Mouse (Mus musculus): Measurements from ENCODE around the gene Dda1. TPM values are rescaled to one million over a fixed set of nuclear protein-coding genes. Genes with fewer than 3 reads are reported as not detected.

Gene Dda1
- polyA plus RNA-seq, 1 experiment from 2014 or later: 169 TPM

DNA sequence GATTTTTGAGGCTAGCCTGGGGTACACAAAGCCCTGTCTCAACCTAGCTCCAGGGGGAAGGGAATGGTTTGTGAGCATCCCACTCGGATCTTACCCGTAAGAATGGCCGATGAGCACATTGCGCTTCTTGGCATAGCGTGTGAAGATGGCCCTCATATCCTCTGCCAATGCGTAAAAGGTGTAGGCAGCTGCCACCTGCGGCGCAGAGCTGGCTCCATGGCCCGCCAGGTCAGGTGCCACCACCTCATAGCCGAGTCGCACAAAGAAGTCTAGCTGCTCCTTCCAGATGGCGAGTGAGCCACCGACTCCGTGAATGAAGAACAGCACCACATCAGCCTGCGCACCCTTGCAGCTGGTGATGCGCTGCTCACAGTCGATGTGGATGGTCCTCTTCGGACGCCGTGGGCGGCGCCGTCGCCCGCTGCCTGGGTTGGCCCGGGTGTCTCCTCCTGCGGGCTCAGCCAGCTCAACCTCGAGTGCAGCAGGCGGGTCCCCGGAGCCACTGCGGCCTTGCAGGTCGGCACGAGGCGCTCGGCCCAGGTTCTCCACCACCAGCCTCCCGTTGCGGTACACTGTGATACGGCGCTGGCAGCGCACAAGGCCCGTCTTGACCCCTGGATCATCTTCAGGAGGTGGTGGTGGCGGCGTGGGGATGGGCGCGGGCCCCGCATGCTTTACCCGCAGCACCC, 7.7 kb upstream of the Dda1 start:
- H3K27me3 ChIP-seq (ENCODE audit: insufficient read depth, poor library complexity, severe bottlenecking): peaks cover 17% of the 10 kb centered on the region
- H3K4me3 ChIP-seq: peak overlapping the region; percentile 86
- no peak for DNase-seq (ENCODE audit: low spot score)
- H3K4me1 ChIP-seq (replicated peaks): peaks cover 51% of the 10 kb centered on the region
- peaks cover 57% of the 10 kb centered on the region for H3K36me3 ChIP-seq
- H3K27ac ChIP-seq: peak overlapping the region; percentile 18; the same call in 1 of the 2 replicates
- H3K9me3 ChIP-seq: no peaks in the 10 kb centered on the region
- WGBS: 73% methylated on average over 47 of the region's 47 CpGs

GRCm38 (mm10) chr8:71462191-71462590, 6.8 kb upstream of the Dda1 start:
- DNase-seq (ENCODE audit: low spot score): no peak
- 0 out of 2 replicates have a peak overlapping the region, but pooled peaks have one; percentile 91 for H3K27ac ChIP-seq
- peaks cover 56% of the 10 kb centered on the region for H3K36me3 ChIP-seq
- H3K4me1 ChIP-seq (replicated peaks): peaks cover 45% of the 10 kb centered on the region
- peak overlapping the region; percentile 86 for H3K4me3 ChIP-seq
- H3K27me3 ChIP-seq (ENCODE audit: insufficient read depth, poor library complexity, severe bottlenecking): peaks cover 16% of the 10 kb centered on the region
- no peaks in the 10 kb centered on the region for H3K9me3 ChIP-seq
- WGBS: 73% methylated on average over 4 of the region's 4 CpGs

GRCm38 (mm10) chr8:71462786-71463185, 6.2 kb upstream of the Dda1 start:
- Histone ChIP-seq H3K36me3 (peaks cover 53% of the 10 kb centered on the region), H3K27me3 (ENCODE audit: insufficient read depth, poor library complexity, severe bottlenecking) (peaks cover 16% of the 10 kb centered on the region), H3K4me3 (peak overlapping the region; percentile 86), H3K27ac (peak overlapping the region; percentile 91), H3K9me3 (no peaks in the 10 kb centered on the region), H3K4me1 (replicated peaks) (peaks cover 45% of the 10 kb centered on the region)
- WGBS: 8% methylated on average over 16 of the region's 16 CpGs
- DNase-seq (ENCODE audit: low spot score): peak; percentile 59

GRCm38 (mm10) chr8:71463188-71464033, 5.6 kb upstream of the Dda1 start, which contains the start of gene Abhd8:
Abhd8 (minus strand) TSS chr8:71463655.
- Histone ChIP-seq H3K4me3 (peak within 1 kb of the TSS; percentile 86), H3K4me1 (replicated peaks) (peaks cover 47% of the 10 kb centered on the region), H3K27ac (peak within 1 kb of the TSS; percentile 91), H3K27me3 (ENCODE audit: insufficient read depth, poor library complexity, severe bottlenecking) (peaks cover 16% of the 10 kb centered on the region), H3K9me3 (no peaks in the 10 kb centered on the region), H3K36me3 (peaks cover 47% of the 10 kb centered on the region)
- DNase-seq (ENCODE audit: low spot score): peak; percentile 97
- under 1% methylated on average over 55 of the region's 55 CpGs for WGBS

DNA sequence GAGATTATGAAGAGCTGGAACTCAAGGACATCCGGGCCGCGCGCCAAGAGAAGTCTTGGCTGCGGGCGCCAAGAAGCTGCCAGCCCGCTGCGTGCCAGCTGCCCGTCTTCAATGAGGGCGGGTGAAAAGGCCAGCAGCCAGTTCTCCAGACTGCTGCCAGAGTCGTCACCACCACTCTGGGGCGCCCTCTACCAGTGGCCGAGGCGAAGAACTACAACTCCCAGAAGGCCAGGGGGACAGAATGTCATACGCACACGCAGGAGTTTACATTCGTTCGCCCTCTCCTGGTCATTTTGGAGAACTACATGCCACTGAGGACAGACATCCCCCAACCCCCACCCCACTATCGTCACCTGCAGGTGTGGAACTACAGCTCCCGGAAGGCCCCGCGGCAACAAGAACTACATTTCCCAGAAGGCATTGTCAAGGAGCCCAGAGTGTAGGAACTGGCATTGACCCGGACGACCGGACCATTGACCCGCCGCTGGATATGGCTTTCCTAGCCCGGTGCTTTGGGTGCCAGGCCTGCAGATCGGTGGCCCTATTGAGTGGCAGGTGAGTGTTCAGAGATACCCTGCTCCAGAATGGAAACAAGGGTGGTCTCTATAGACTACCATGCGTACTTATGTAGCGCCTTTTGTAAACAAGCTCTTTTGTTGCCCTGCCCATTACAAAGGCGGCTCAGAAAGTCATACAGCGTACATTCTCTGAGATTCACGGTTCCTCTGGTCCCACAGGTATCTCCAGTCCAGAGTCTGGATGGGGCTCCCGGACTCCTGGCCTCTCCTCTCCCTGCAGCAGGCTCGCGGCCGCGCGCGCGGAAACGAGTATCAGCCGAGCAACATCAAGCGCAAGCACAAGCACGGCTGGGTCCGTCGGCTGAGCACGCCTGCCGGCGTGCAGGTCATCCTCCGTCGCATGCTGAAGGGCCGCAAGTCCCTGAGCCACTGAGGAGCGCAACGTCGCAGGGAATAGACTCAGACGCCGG, 4.2 kb upstream of the Dda1 start, which contains the start of gene Mrpl34:
Gene Mrpl34 (plus strand): TSS at position 447 of the 988 bp plus-strand sequence.
- Histone ChIP-seq H3K4me1 (replicated peaks) (peaks cover 55% of the 10 kb centered on the region), H3K4me3 (peak within 1 kb of the TSS; percentile 86), H3K27ac (peak within 1 kb of the TSS; percentile 91), H3K27me3 (ENCODE audit: insufficient read depth, poor library complexity, severe bottlenecking) (peaks cover 16% of the 10 kb centered on the region), H3K9me3 (no peaks in the 10 kb centered on the region), H3K36me3 (peaks cover 33% of the 10 kb centered on the region)
- under 1% methylated on average over 59 of the region's 59 CpGs for WGBS
- DNase-seq (ENCODE audit: low spot score): peak; percentile 98

DNA sequence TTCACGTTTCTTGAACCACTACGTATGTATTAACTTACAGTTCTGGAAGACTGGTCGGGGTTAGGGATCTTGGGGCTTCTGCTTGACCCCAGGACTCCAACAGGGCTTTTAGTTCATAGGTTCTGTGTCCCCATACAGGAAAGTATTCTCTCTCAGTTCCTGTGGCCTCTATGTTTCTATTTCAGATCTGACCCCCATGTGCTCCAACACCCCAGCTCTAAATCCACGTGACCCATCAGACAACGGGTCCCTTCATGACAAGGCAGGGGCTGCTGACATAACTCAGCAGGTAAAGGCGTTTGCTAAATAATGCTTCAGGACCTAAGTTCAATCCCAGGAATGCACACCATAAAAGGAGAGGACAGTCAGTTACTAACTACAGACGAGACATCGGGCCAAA, 3.3 kb upstream of the Dda1 start:
- Histone ChIP-seq H3K4me1 (replicated peaks) (peaks cover 64% of the 10 kb centered on the region), H3K36me3 (peaks cover 31% of the 10 kb centered on the region), H3K27ac (no peak overlapping the region), H3K27me3 (ENCODE audit: insufficient read depth, poor library complexity, severe bottlenecking) (peaks cover 16% of the 10 kb centered on the region), H3K9me3 (no peaks in the 10 kb centered on the region), H3K4me3 (peak overlapping the region; percentile 86)
- DNase-seq (ENCODE audit: low spot score): no peak
- WGBS: 86% methylated on average over 8 of the region's 8 CpGs

DNA sequence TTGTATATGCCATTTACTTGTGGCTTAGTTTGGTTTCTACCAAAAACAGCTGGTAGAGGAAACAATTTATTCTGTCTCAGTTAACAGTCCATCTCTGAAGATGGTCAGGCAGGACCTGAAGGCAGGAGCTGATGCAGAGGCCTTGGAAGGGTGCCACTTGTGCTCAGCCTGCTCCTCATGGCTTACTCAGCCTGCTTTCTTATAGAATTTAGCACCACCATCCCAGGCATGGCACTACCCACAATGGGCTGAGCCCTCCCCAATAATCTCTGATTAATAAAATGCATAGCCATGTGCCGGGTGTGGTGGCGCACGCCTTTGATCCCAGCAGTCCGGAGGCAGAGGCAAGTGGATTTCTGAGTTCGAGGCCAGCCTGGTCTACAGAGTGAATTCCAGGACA, 2.8 kb upstream of the Dda1 start:
- Histone ChIP-seq H3K36me3 (peaks cover 31% of the 10 kb centered on the region), H3K9me3 (no peaks in the 10 kb centered on the region), H3K4me1 (replicated peaks) (peaks cover 64% of the 10 kb centered on the region), H3K4me3 (0 out of 2 replicates have a peak overlapping the region, but pooled peaks have one; percentile 86), H3K27ac (no peak overlapping the region), H3K27me3 (ENCODE audit: insufficient read depth, poor library complexity, severe bottlenecking) (peaks cover 14% of the 10 kb centered on the region)
- 98% methylated on average over 5 of the region's 5 CpGs for WGBS
- DNase-seq (ENCODE audit: low spot score): no peak

DNA sequence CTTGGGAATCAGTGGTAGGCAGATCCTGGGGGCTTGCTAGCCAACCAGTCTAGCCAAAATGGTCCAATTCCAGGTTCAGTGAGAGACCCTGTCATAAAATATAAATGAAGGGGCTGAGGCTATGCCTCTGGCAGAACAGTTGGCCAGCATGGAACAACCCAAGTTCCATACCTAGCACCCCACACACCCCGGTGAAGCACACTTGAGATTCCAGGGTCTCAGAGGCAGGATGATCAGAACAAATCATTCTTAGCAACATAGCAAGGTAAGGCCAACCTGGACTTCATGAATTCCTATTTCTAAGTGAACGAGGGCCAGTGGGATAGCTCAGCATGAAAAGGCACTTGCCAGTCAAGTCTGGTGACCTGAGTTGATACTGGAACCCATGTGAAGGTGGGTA, 1.8 kb upstream of the Dda1 start:
- no peak overlapping the region for H3K27ac ChIP-seq
- no peaks in the 10 kb centered on the region for H3K9me3 ChIP-seq
- WGBS: 93% methylated on average over 2 of the region's 2 CpGs
- peaks cover 33% of the 10 kb centered on the region for H3K36me3 ChIP-seq
- peaks cover 54% of the 10 kb centered on the region for H3K4me1 ChIP-seq (replicated peaks)
- DNase-seq (ENCODE audit: low spot score): no peak
- no peak overlapping the region for H3K4me3 ChIP-seq
- H3K27me3 ChIP-seq (ENCODE audit: insufficient read depth, poor library complexity, severe bottlenecking): peaks cover 4% of the 10 kb centered on the region

- Histone ChIP-seq H3K4me1 (replicated peaks) (peaks cover 46% of the 10 kb centered on the region), H3K27me3 (ENCODE audit: insufficient read depth, poor library complexity, severe bottlenecking) (no peaks in the 10 kb centered on the region), H3K27ac (no peak overlapping the region), H3K4me3 (0 out of 2 replicates have a peak overlapping the region, but pooled peaks have one; percentile 2), H3K9me3 (no peaks in the 10 kb centered on the region), H3K36me3 (peaks cover 41% of the 10 kb centered on the region)
- DNase-seq (ENCODE audit: low spot score): no peak
- WGBS: 93% methylated on average over 1 of the region's 1 CpGs
Measured at GRCm38 (mm10) chr8:71468001-71468400, 998 bp upstream of the Dda1 start.

DNA sequence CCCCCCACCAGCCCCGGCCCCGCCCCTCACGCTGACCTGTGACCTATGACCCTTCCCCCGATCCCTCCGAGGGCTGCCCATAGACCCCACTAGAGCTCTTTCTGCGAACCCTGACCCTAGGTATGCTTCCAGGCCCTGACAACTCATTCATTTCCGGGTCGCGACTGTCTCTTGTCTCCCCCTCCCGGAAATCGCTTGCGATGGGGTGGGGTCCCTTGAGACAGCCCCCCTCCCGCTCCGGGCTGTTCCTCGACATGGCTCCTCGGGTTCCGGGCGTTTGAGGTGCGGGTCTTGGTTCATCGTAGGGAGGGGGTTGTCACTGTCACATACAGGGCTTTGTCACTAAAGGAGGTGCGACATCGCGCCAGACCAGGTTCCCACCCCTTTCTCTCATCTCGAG, 412 bp downstream of the Dda1 start:
- Histone ChIP-seq H3K4me3 (peak overlapping the region; percentile 96), H3K4me1 (replicated peaks) (peaks cover 33% of the 10 kb centered on the region), H3K36me3 (peaks cover 55% of the 10 kb centered on the region), H3K27ac (peak overlapping the region; percentile 94), H3K27me3 (ENCODE audit: insufficient read depth, poor library complexity, severe bottlenecking) (no peaks in the 10 kb centered on the region), H3K9me3 (no peaks in the 10 kb centered on the region)
- peak; percentile 61 for DNase-seq (ENCODE audit: low spot score)
- under 1% methylated on average over 24 of the region's 24 CpGs for WGBS

GRCm38 (mm10) chr8:71470146-71470912, 1.3 kb downstream of the Dda1 start:
- Histone ChIP-seq H3K9me3 (no peaks in the 10 kb centered on the region), H3K27ac (no peak overlapping the region), H3K27me3 (ENCODE audit: insufficient read depth, poor library complexity, severe bottlenecking) (no peaks in the 10 kb centered on the region), H3K4me1 (replicated peaks) (peaks cover 35% of the 10 kb centered on the region), H3K4me3 (peak overlapping the region; percentile 96), H3K36me3 (peaks cover 65% of the 10 kb centered on the region)
- no peak for DNase-seq (ENCODE audit: low spot score)
- WGBS: 89% methylated on average over 3 of the region's 3 CpGs
